Mouse (Mus musculus): Measurements from ENCODE around the gene Foxb1.

Foxb1 gene

GRCm38 (mm10) chr9:69756456-69756855 lies 4.3 kb downstream of the Foxb1 start:
- no peak for DNase-seq

GRCm38 (mm10) chr9:69756041-69756440 lies 4.7 kb downstream of the Foxb1 start:
- no peak for DNase-seq

- DNase-seq, result no peak
Measured at GRCm38 (mm10) chr9:69755157-69755556, 5.6 kb downstream of the Foxb1 start.

GRCm38 (mm10) chr9:69754712-69755111 lies 6.0 kb downstream of the Foxb1 start:
- DNase-seq, result no peak

- DNase-seq, result no peak
Measured at GRCm38 (mm10) chr9:69754291-69754690, 6.4 kb downstream of the Foxb1 start.

- DNase-seq, result no peak
Measured at GRCm38 (mm10) chr9:69747971-69748370, 12.8 kb downstream of the Foxb1 start.

GRCm38 (mm10) chr9:69728736-69729135 lies 32.0 kb downstream of the Foxb1 start:
- no peak for DNase-seq

GRCm38 (mm10) chr9:69718431-69718830 lies 42.3 kb downstream of the Foxb1 start:
- DNase-seq, result no peak

- no peak for DNase-seq
Measured at GRCm38 (mm10) chr9:69716364-69716763, 44.4 kb downstream of the Foxb1 start.

- DNase-seq, result peak; percentile 32
Measured at GRCm38 (mm10) chr9:69715445-69715844, 45.3 kb downstream of the Foxb1 start.

GRCm38 (mm10) chr9:69714346-69714745 lies 46.4 kb downstream of the Foxb1 start:
- no peak for DNase-seq

- DNase-seq, result no peak
Measured at GRCm38 (mm10) chr9:69713577-69714327, 47.0 kb downstream of the Foxb1 start.

- no peak for DNase-seq
Measured at GRCm38 (mm10) chr9:69712714-69713525, 47.8 kb downstream of the Foxb1 start.
